Mouse (Mus musculus) erythroblast, embryonic 14.5 days (primary cell): Measurements from ENCODE around the gene Kif1b.

ENCODE experiments used
- GATA1 ChIP-seq: IDR thresholded peaks from 2 replicates; pipeline ENCODE4 v1.6.1; 2012; ENCODE audit warnings: low read length, inconsistent platforms, mixed read lengths
- TAL1 ChIP-seq: IDR thresholded peaks from 3 replicates; pipeline ENCODE4 v1.6.1; 2012; ENCODE audit warnings: low read length, inconsistent platforms, mixed read lengths

DNA sequence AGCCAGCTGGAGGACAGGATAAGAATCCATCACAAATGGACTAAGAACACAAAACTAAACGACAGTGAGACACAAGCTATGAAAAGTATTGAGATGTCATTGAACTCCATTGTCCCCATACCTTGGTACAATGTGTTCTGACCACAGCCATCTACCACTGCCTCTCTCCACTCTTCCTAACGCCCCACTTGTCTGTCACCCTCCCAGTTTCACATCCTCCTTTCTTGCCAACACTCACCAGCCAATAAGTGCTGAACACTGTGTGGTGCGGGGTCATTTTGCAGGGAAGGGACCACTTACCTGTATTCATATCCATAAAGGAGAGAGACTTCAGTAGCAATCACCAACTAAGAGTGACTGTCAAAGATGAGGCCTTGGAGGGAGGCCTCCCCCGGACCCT lies 106.4 kb downstream of the Kif1b start:
- no peak for TF ChIP-seq GATA1
- TF ChIP-seq TAL1 = no peak
